Mouse (Mus musculus) kidney, adult 2 months (tissue): Measurements from ENCODE around the gene Atp2b1. TPM values are rescaled to one million over a fixed set of nuclear protein-coding genes. Genes with fewer than 3 reads are reported as not detected.

ENCODE experiments used
- DNase-seq: peaks from one replicate; pipeline ENCODE4 v3.0.0; 2021
- H3K27ac ChIP-seq: fragments of 200-500 bp; 2 replicates; pipeline ENCODE4 v1.5.1; 2012; ENCODE audit warnings: low read depth, low read length, control low read depth, inconsistent platforms; ENCODE audit not compliant: insufficient read depth
- H3K27me3 ChIP-seq: fragments of 200-500 bp; replicated peaks from 2 replicates; pipeline ENCODE4 v1.6.1; 2012; ENCODE audit warnings: mild to moderate bottlenecking, moderate library complexity, low read length, inconsistent platforms; ENCODE audit not compliant: control insufficient read depth, insufficient read depth
- H3K36me3 ChIP-seq: fragments of 200-500 bp; 2 replicates; pipeline ENCODE4 v1.6.1; 2012; ENCODE audit warnings: mild to moderate bottlenecking, moderate library complexity, low read length, inconsistent platforms; ENCODE audit not compliant: control insufficient read depth, insufficient read depth
- H3K4me1 ChIP-seq: fragments of 200-500 bp; 2 replicates; pipeline ENCODE4 v1.6.1; 2011; ENCODE audit warnings: low read length; ENCODE audit not compliant: control insufficient read depth, insufficient read depth
- H3K4me3 ChIP-seq: fragments of 200-500 bp; 2 replicates; pipeline ENCODE4 v1.5.1; 2011; ENCODE audit warnings: mild to moderate bottlenecking, low read depth, low read length, control low read depth; ENCODE audit not compliant: insufficient read depth
- CTCF ChIP-seq: fragments of 200-500 bp; conservative IDR thresholded peaks from 2 replicates; pipeline ENCODE4 v1.5.1; 2011; ENCODE audit warnings: low read depth, mild to moderate bottlenecking, control low read depth, low read length, moderate library complexity, mixed read lengths; ENCODE audit not compliant: insufficient read depth, insufficient read length
- POLR2A ChIP-seq: fragments of 200-500 bp; IDR thresholded peaks from one replicate; pipeline ENCODE4 v1.6.1; 2011; ENCODE audit warnings: low read depth, low read length, control low read depth
- WGBS: fragments of 180-500 bp; shearing (Covaris S2); methylation state at CpG from one replicate; pipeline ENCODE4 v1.1.7; 2018; 5-methylcytosine and 5-hydroxymethylcytosine counted together
- polyA plus RNA-seq: library from polyadenylated mRNA; depleted of rRNA; stranded (reverse); fragments of >200 nt; gene quantifications from 2 replicates; pipeline ENCODE4 v1.2.3, GENCODE M21; 2012

Gene Atp2b1
- polyA plus RNA-seq, 1 experiment, result 13.3 TPM

GRCm38 (mm10) chr10:98880711-98881110 is 33.5 kb upstream of the Atp2b1 start:
- no peak overlapping the region for H3K27ac ChIP-seq
- H3K4me3 ChIP-seq, result no peak overlapping the region
- WGBS, result 75% methylated on average over 2 of the region's 2 CpGs
- H3K36me3 ChIP-seq, result no peaks in the 10 kb centered on the region
- TF ChIP-seq POLR2A (no peak), CTCF (no peak)
- H3K27me3 ChIP-seq, result no peaks in the 10 kb centered on the region; the same call in 1 of the 2 replicates
- no peaks in the 10 kb centered on the region for H3K4me1 ChIP-seq
- peak; percentile 15 for DNase-seq

GRCm38 (mm10) chr10:98881492-98881891 is 32.7 kb upstream of the Atp2b1 start:
- H3K4me1 ChIP-seq, result no peaks in the 10 kb centered on the region
- no peaks in the 10 kb centered on the region for H3K36me3 ChIP-seq
- H3K27ac ChIP-seq, result no peak overlapping the region
- TF ChIP-seq POLR2A (no peak), CTCF (no peak)
- no peak overlapping the region for H3K4me3 ChIP-seq
- H3K27me3 ChIP-seq, result no peaks in the 10 kb centered on the region; the same call in 1 of the 2 replicates
- WGBS, result 89% methylated on average over 6 of the region's 6 CpGs
- no peak for DNase-seq

- Histone ChIP-seq H3K4me1 (no peaks in the 10 kb centered on the region), H3K4me3 (no peak overlapping the region), H3K27ac (no peak overlapping the region), H3K36me3 (no peaks in the 10 kb centered on the region), H3K27me3 (no peaks in the 10 kb centered on the region)
- TF ChIP-seq POLR2A, result no peak
- no peak for TF ChIP-seq CTCF
- WGBS, result 86% methylated on average over 5 of the region's 5 CpGs
- no peak for DNase-seq
Observed at GRCm38 (mm10) chr10:98882587-98882986, 31.6 kb upstream of the Atp2b1 start.

GRCm38 (mm10) chr10:98884445-98884844 is 29.8 kb upstream of the Atp2b1 start:
- H3K4me3 ChIP-seq, result no peak overlapping the region
- WGBS, result 78% methylated on average over 2 of the region's 2 CpGs
- TF ChIP-seq POLR2A, result no peak
- TF ChIP-seq CTCF, result no peak
- H3K36me3 ChIP-seq, result no peaks in the 10 kb centered on the region
- no peak for DNase-seq
- H3K27me3 ChIP-seq, result no peaks in the 10 kb centered on the region
- H3K27ac ChIP-seq, result no peak overlapping the region
- no peaks in the 10 kb centered on the region for H3K4me1 ChIP-seq

GRCm38 (mm10) chr10:98886770-98887271 is 27.4 kb upstream of the Atp2b1 start:
- no peak for DNase-seq
- 93% methylated on average over 3 of the region's 3 CpGs for WGBS
- no peaks in the 10 kb centered on the region for H3K27me3 ChIP-seq
- no peak overlapping the region for H3K4me3 ChIP-seq
- H3K4me1 ChIP-seq, result no peaks in the 10 kb centered on the region
- no peak overlapping the region for H3K27ac ChIP-seq
- no peak for TF ChIP-seq POLR2A
- no peak for TF ChIP-seq CTCF
- H3K36me3 ChIP-seq, result no peaks in the 10 kb centered on the region

- Histone ChIP-seq H3K4me1 (no peaks in the 10 kb centered on the region), H3K27ac (no peak overlapping the region), H3K36me3 (no peaks in the 10 kb centered on the region), H3K27me3 (no peaks in the 10 kb centered on the region), H3K4me3 (no peak overlapping the region)
- 91% methylated on average over 4 of the region's 4 CpGs for WGBS
- DNase-seq, result no peak
- TF ChIP-seq POLR2A (no peak), CTCF (no peak)
Observed at GRCm38 (mm10) chr10:98891361-98891760, 22.8 kb upstream of the Atp2b1 start.

GRCm38 (mm10) chr10:98897507-98897906 is 16.7 kb upstream of the Atp2b1 start:
- Histone ChIP-seq H3K27ac (no peak overlapping the region), H3K4me3 (no peak overlapping the region), H3K4me1 (no peaks in the 10 kb centered on the region), H3K27me3 (no peaks in the 10 kb centered on the region), H3K36me3 (no peaks in the 10 kb centered on the region)
- no peak for DNase-seq
- TF ChIP-seq CTCF (no peak), POLR2A (no peak)
- WGBS, result 92% methylated on average over 8 of the region's 8 CpGs
